Mouse (Mus musculus) kidney, postnatal 14 days (tissue): ENCODE measurements around the gene Gm17409.

Experiments used
- DNase-seq: peaks from one replicate; pipeline ENCODE4 v3.0.0; 2022; ENCODE audit warnings: mixed read lengths

Gm17409 gene

DNA sequence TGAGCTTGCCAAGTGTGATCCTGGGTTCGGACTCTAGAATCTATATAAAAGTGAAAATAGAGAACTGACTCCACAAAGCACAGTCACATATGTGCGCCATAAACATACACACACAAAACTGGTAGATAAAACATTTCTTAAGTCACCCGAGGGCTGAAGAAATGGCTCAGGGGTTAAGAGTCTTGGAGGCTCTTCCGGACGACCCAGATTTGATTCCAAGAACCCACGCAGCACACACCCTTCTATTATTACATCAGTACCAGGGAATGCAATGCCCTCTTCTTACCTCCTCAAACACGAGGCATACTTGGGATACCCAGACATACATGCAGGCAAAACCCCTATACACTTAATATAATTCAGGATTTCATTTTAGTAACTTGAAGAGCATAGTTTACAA, at the start of gene Gm17409:
Gm17409 (plus strand) TSS at position 301 of the 400 bp plus-strand sequence.
- no peak for DNase-seq

GRCm38 (mm10) chr2:58423319-58423718, 46.6 kb upstream of the Gm17409 start:
- no peak for DNase-seq

DNA sequence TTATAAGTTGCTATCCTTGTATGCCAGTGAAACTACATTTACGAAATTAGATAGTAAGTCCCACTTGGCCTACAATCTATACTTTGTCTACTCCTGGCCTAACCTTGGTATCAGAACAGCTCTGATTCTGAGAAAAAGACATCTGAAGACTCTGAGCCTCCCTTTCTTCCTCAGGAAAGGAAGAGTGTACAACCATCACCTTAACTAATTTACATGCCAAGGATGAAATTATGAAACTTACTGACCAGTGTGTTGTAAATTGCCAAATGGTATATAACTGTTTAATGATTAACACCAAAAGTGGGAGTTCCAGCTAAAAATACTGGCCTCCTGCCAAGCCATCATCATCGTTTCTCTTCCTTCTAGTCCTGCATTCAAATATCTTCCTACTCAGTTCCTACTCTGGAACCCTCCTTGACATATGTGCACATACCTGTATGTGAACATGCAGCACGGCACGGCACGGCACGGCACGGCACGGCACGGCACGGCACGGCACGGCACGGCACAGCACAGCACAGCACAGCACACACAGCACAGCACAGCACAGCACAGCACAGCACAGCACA, 44.4 kb upstream of the Gm17409 start:
- DNase-seq = no peak

GRCm38 (mm10) chr2:58432211-58432610, 37.7 kb upstream of the Gm17409 start:
- DNase-seq = no peak

GRCm38 (mm10) chr2:58433317-58433716, 36.6 kb upstream of the Gm17409 start:
- DNase-seq = no peak

DNA sequence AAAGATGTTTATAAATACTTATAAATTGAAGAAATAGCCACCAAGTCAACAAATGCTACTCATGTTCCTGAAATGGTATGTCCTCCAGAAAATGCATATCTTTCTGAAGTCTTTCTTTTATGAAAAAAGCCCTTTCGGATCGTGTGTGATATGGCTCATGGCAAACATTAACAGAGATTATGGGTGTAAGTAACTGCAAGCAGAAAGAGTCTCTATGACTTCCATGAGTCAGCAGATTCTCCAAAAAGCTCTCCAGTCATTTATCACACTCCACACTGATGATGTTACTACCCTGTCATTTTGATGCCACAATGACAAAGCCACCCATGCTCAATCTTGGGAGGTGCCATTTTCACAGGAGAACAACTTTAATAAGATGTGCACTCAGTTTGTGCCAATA, 35.5 kb upstream of the Gm17409 start:
- DNase-seq = no peak

DNA sequence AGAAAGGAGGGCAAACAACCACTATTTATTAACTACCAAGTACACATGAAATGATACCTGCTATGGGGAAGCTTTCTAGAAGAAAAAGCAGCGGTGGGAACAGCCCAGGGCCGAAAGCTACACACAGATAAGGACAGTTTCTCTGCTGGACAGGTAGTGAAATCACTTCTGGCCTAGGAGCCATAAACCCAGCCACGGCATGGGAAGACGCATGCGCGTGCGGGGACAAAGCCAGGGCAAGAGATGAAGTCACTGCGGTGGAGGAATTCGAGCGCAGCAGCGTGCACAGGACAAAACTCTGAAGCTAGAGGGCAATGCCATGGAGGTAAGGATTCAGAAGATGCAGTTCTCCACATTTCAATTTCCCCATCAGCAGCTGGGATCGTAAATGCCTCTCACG, 34.4 kb upstream of the Gm17409 start:
- no peak for DNase-seq

- no peak for DNase-seq
Measured at GRCm38 (mm10) chr2:58436911-58437310, 33.0 kb upstream of the Gm17409 start.

DNA sequence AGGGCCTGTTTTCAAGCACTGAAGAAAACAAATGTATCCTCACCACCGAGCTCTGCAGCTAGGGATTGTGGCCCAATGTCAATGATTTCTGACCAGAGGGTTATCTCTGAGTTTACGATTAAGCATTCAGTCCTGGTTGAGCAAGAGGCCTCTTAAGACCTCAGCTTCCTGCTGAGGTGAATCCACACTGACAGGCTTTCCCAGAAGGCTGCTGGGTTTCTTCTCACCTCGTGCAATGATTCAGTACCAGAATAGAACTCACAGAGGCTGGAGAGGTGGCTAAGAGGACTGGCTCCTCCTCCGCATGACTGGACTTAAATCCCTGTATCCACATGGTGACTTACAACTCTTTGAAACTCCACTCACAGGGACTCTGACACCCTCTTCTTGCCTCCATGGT, 26.8 kb upstream of the Gm17409 start:
- DNase-seq = no peak

DNA sequence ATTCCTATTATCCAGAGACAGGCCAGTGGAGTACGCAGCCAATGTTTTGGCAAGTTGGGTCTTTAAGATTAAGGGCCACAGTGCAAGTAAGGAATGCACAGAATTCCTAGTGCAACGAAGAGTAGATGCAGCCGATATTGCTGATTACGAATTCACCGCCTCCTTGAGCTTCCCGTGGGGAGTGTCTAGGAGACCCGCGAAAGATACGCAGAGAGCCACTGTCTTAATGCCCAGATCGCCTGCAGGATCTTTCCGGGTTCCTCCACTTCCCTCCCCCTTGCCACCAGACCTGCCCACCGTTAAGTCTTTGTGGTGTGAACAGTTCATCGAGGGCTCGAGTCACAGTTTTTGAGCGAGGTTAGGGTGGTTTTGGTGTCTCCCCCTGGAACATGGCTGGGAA, 22.9 kb upstream of the Gm17409 start:
- no peak for DNase-seq

DNA sequence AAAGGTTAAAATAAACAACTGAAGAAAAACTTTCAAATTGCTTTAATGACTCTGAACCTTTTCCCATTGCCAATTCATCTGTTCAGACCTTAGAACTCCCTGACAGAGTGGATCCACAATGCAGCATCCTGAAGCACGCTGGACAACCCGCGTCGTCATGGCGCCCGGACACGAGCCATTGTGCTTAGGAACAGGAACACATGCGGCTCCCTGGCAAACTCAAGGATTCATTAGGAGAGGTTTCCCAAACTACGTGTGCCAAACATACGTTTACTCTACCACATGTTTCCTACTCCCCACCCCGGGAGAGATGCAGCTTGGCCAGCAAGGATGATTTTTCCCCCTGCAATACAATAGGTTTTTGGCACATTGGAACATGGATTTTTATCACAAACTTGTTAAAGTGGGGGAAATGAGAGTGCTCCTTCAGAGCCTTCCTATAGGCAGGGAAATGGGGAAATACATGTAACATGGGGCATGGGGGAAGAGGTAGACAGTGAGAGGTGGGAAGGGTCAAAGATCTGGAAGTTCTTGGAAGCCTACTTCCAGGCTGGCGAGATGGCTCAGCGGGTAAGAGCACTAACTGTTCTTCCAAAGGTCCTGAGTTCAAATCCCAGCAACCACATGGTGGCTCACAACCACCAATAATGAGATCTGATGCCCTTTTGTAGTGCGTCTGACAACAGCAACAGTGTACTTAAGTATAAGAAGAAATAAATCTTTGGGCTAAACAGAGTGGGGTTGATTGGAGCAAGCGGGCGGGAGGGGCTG, 15.6 kb upstream of the Gm17409 start:
- no peak for DNase-seq

GRCm38 (mm10) chr2:58456843-58457487, 13.0 kb upstream of the Gm17409 start:
- DNase-seq = no peak

- no peak for DNase-seq
Measured at GRCm38 (mm10) chr2:58457488-58457865, 12.4 kb upstream of the Gm17409 start.

DNA sequence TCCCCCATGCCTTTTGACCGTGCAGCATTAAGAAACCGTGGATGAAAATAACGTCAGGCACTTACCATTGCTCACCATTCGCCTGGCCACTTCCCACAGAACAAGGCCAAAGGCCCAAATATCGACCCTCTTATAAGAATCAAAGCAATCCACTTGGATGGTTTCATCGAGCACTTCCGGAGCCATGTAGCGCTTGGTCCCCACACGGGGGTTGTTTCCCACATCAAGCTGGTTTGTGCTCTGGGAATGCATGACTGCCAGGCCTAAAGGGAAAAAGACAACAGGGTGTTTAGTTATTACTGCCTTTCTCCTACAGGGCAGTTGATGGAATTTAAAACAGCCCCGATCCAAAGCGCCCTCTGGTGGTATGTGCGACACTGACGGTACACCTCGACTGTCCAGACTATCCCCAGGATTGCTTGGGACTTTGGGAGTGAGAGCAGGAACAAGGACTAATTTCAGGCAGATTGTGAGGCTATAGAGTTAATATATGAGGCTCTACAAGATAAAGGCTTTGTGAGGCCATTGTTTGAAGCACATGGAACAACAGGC, 11.0 kb upstream of the Gm17409 start:
- DNase-seq = no peak

DNA sequence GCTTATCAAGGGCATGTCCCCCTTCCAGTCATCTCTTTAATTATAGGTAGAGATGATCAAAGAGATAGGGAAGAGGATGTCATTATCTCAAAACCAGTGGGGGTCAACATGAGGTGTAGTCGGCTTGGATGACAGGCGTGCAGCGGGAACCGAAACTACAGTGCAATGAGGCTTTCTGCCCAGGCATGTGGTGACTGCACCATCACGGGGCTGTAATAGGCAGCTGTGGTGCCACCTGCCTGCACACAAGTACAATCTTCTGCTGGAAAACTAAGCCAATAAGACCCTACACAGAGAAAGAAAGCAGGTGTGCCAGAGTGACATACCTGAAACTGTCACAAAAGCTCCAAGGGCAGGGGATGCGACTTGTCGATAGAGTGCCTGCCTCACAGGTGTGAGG, 374 bp downstream of the Gm17409 start:
- DNase-seq = no peak

- no peak for DNase-seq
Measured at GRCm38 (mm10) chr2:58475578-58475977, 5.7 kb downstream of the Gm17409 start.

- DNase-seq = peak; percentile 88
Measured at GRCm38 (mm10) chr2:58476956-58477715, 7.2 kb downstream of the Gm17409 start.

DNA sequence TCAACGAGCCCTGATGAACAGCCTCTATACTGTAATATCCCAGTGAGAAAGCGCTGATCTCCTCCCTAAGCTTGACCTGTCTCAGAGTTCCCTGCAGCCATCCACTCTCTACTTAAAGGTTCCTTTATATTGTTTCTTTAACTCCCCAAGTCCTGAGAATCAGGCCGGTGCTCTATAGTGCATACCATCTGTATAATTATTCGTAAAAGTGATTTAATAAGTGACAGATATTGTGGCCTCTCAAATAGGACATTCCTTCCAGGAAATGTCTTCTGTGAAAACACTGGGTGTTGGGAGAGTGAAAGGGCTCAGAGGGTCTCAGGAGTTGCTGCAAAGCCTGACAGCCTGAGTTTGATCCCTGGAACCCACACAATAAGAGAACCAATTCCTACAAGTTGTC, 8.2 kb downstream of the Gm17409 start:
- DNase-seq = no peak

DNA sequence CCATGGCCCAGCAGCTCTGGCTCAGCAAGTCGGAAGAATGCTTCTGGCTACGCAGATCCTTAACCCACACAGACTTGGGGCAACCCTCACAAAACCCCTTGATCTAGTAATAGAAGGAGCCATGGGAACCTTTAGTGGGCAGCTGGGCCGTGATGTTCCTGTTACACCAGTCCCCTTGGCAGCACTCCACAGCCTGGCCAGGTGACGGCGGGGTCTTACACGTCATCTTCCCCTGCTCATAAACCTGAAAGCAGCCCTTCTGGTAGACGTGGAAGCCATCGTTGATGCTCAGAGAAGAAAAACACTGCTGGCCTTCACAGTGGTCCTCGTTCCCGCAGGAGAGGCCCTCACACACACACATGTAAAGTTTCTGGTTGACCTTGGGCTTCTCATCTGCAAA, 9.6 kb downstream of the Gm17409 start:
- DNase-seq = no peak

DNA sequence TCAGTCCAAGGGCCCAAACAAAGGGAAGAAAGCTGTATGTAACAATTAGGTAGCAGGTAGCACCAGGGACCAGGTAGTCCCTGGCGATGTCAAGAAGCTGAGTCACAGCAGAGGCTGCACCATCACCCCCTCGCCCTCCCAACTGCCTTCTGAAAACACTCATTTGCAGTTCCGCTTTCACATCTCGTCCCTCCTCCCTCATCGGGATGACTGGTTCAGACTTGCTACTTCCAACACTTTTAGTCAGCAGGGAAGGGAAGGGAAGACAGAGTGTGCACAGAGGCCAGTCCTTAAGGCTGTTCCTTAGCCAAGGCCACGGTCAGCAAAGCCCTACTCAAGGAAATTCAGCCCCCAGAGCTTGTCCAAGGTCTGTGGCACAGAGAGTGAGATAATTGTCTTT, 10.8 kb downstream of the Gm17409 start:
- DNase-seq = no peak

GRCm38 (mm10) chr2:58481450-58482100, 11.7 kb downstream of the Gm17409 start:
- no peak for DNase-seq

DNA sequence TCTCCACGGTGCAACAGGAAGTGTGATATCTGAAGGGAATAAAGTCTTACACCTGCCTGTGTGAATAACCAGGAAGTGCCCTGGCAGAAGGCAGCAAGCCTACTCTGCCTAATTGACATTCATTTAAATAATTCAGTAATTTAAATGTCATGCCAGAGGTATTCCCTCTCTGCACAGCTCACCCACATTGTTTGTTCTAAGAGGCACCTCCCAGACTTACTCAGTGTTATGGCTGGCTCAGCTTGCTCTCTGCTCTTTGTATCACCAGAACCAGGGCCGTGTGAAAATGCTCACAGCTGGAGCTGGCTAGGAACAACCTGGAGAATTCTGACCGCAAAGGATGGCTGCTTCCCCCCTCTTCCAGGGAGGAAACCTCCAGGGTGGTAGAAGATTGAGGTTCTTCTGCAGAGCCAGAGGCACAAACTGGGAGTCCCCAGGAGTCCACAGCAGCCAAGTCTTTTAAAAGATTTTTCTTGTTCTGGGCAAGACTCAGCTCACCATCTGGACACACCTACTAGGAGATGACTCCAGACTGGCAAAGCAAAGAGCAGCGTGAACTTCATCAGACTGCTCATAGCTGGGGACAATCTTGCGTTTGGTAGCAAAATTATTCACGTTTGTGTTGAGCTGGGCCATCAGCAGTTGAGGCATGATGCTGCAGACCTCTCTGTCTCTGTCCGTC, 14.5 kb downstream of the Gm17409 start:
- no peak for DNase-seq
